ENCODE assay signal across 7 mouse cellular contexts in genomic region chr2:118663804-118664766, GRCm38 (mm10). TPM values are rescaled to one million over a fixed set of nuclear protein-coding genes. Genes with fewer than 3 reads are reported as not detected.
DNase-seq lines count a peak whose midpoint lies in the region; ATAC-seq and TF ChIP-seq lines count a peak whose summit lies in the region.

No protein-coding gene starts in this region.

- H3K4me3 ChIP-seq in forebrain, embryonic 12.5 days (replicated peaks), result peak overlapping the region; percentile 51
- H3K4me3 ChIP-seq in hindbrain, embryonic 16.5 days (ENCODE audit: low read length), result peak overlapping the region; percentile 58
- H3K4me3 ChIP-seq in liver, embryonic 14.5 days (ENCODE audit: insufficient read depth in 1 of 2, low read depth in 2 of 2, low read length in 2 of 2), result peak overlapping the region; percentile 55 to 56

- 0 out of 2 replicates have a peak overlapping the region, but pooled peaks have one; percentile 19 for H3K27ac ChIP-seq in forebrain, embryonic 12.5 days
- peak overlapping the region; percentile 80 for H3K27ac ChIP-seq in hindbrain, embryonic 16.5 days (ENCODE audit: low read depth, low read length)
- H3K27ac ChIP-seq in liver, embryonic 14.5 days, result no peak overlapping the region

- peak; percentile 38 for DNase-seq in right cerebral cortex, adult 18-20 months
- no peak for DNase-seq in right cerebral cortex, postnatal 36 days (ENCODE audit: low spot score in 2 of 2)
- no peak for DNase-seq in liver, embryonic 14.5 days (ENCODE audit: low read depth in 3 of 3, low spot score in 3 of 3)
- peak; percentile 49 for DNase-seq in right cerebral cortex, postnatal 25 days
- DNase-seq in Muller cell, postnatal 12 days (ENCODE audit: inconsistent ontology term), result no peak

- TF ChIP-seq CTCF in liver, embryonic 14.5 days (IDR thresholded peaks at IDR 0.05; ENCODE audit: low read depth), result peak; percentile 46

- no peaks in the 10 kb centered on the region for H3K9me3 ChIP-seq in forebrain, embryonic 12.5 days
- H3K9me3 ChIP-seq in hindbrain, embryonic 16.5 days (ENCODE audit: control insufficient read depth, low read length), result no peaks in the 10 kb centered on the region
- no peaks in the 10 kb centered on the region for H3K9me3 ChIP-seq in liver, embryonic 14.5 days (ENCODE audit: control insufficient read depth, low read length)

- peak overlapping the region; percentile 87 for H3K4me2 ChIP-seq in forebrain, embryonic 12.5 days
- H3K4me2 ChIP-seq in hindbrain, embryonic 16.5 days (ENCODE audit: low read length), result peak overlapping the region; percentile 77
- H3K4me2 ChIP-seq in liver, embryonic 14.5 days (ENCODE audit: low read depth), result peak overlapping the region; percentile 91

- peaks cover 24% of the 10 kb centered on the region for H3K4me1 ChIP-seq in forebrain, embryonic 12.5 days
- peaks cover 31% of the 10 kb centered on the region for H3K4me1 ChIP-seq in hindbrain, embryonic 16.5 days (ENCODE audit: control insufficient read depth, insufficient read depth, low read depth, low read length)
- H3K4me1 ChIP-seq in liver, embryonic 14.5 days (replicated peaks; ENCODE audit: control insufficient read depth in 2 of 2, insufficient read depth in 2 of 2, low read length in 1 of 2), result peaks cover 42 to 52% of the 10 kb centered on the region in 2 experiments

- WGBS in forebrain, embryonic 12.5 days, result 48% methylated on average over 19 of the region's 19 CpGs
- 41% methylated on average over 19 of the region's 19 CpGs for WGBS in hindbrain, embryonic 16.5 days
- WGBS in liver, embryonic 14.5 days (ENCODE audit: insufficient replicate concordance), result 49% methylated on average over 19 of the region's 19 CpGs

- H3K36me3 ChIP-seq in forebrain, embryonic 12.5 days (replicated peaks), result no peaks in the 10 kb centered on the region
- H3K36me3 ChIP-seq in hindbrain, embryonic 16.5 days (ENCODE audit: control insufficient read depth, insufficient read depth, low read length), result no peaks in the 10 kb centered on the region
- no peaks in the 10 kb centered on the region for H3K36me3 ChIP-seq in liver, embryonic 14.5 days (replicated peaks; ENCODE audit: control insufficient read depth, insufficient read depth, low read depth)

- no peak; the same call in 1 of the 2 replicates for ATAC-seq in forebrain, embryonic 12.5 days (ENCODE audit: low FRiP score)
- ATAC-seq in hindbrain, embryonic 16.5 days, result peak; percentile 57
- no peak; the same call in 1 of the 2 replicates for ATAC-seq in liver, embryonic 14.5 days (ENCODE audit: insufficient read depth)

- TF ChIP-seq EP300 in liver, embryonic 14.5 days (IDR thresholded peaks at IDR 0.05; ENCODE audit: low read depth), result no peak

- peak overlapping the region; percentile 59; the same call in 1 of the 2 replicates for H3K9ac ChIP-seq in forebrain, embryonic 12.5 days
- peak overlapping the region; percentile 83 for H3K9ac ChIP-seq in hindbrain, embryonic 16.5 days (ENCODE audit: low read depth, low read length)
- H3K9ac ChIP-seq in liver, embryonic 14.5 days (replicated peaks), result peak overlapping the region; percentile 64

- H3K27me3 ChIP-seq in forebrain, embryonic 12.5 days, result peaks cover 39% of the 10 kb centered on the region
- no peaks in the 10 kb centered on the region for H3K27me3 ChIP-seq in hindbrain, embryonic 16.5 days (replicated peaks; ENCODE audit: control insufficient read depth, insufficient read depth, low read length)
- H3K27me3 ChIP-seq in liver, embryonic 14.5 days (ENCODE audit: control insufficient read depth, insufficient read depth, low read length), result no peaks in the 10 kb centered on the region

RNA-seq across cellular contexts. Expression of gene Pak6, which starts 1.0 kb away (rescaled TPM):
- polyA plus RNA-seq in forebrain, embryonic 12.5 days (2016; fragmentation: Nextera tagmentation; extraction: Ambion mirVana), result 4.4 and 6.5 TPM in 2 replicates
- 45.0 and 53.9 TPM in 2 replicates for polyA plus RNA-seq in hindbrain, embryonic 16.5 days (2015; fragmentation: Nextera tagmentation; extraction: Ambion mirVana)
- 0.48 and 0.60 TPM in 2 replicates for polyA plus RNA-seq in liver, embryonic 14.5 days (2012; rRNA removed)
- 0.17 and 0.68 TPM in 2 replicates for polyA plus RNA-seq in liver, embryonic 14.5 days (2014; fragmentation: Nextera tagmentation; extraction: Ambion mirVana)

RNA-seq across cellular contexts. Expression of gene Ankrd63, which starts 39.7 kb away (rescaled TPM):
- 0.04 and 0.08 TPM in 2 replicates for polyA plus RNA-seq in forebrain, embryonic 12.5 days (2016; fragmentation: Nextera tagmentation; extraction: Ambion mirVana)
- polyA plus RNA-seq in hindbrain, embryonic 16.5 days (2015; fragmentation: Nextera tagmentation; extraction: Ambion mirVana), result 0.03 TPM in 1 of 2 replicates, not detected in the other
- polyA plus RNA-seq in liver, embryonic 14.5 days (2012; rRNA removed), result 0.03 and 0.07 TPM in 2 replicates
- polyA plus RNA-seq in liver, embryonic 14.5 days (2014; fragmentation: Nextera tagmentation; extraction: Ambion mirVana), result 0.03 TPM in 1 of 2 replicates, not detected in the other

Comparison
In these comparisons a context has a peak if more than half of its experiments do, and no peak if none do; other contexts are left out.
1. DNase-seq: peak in right cerebral cortex, adult 18-20 months (single experiment) and right cerebral cortex, postnatal 25 days (single experiment); none in right cerebral cortex, postnatal 36 days (0 of 2), liver, embryonic 14.5 days (0 of 3) and Muller cell, postnatal 12 days (single experiment).
2. Peak in every context shown above with its lines, with median percentiles within 50 percentile points of each other: H3K4me2 ChIP-seq, H3K4me3 ChIP-seq and H3K9ac ChIP-seq.